ENCODE assay signal across 10 mouse cellular contexts in the genomic region with DNA sequence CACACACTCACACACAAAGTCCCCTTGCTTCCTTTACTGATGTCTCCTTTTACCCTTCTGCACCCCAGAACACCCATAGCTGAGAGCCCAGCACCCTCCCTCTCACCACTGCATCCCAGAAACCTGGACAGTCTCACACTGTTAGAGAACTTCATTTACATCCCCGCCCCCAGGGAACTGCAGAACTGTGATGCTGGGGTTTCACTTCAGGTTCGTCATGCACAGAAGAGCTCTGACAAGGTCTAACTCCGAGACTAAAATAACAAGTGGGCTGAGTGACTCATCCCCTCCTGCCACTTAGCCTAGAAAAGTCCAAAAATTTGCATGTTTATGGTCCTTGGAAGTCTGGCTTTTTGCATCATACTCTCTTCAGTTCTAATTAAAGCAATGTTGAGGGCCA. TPM values are rescaled to one million over a fixed set of nuclear protein-coding genes. Genes with fewer than 3 reads are reported as not detected.
DNase-seq lines count a peak whose midpoint lies in the region; ATAC-seq lines count a peak whose summit lies in the region.
"Had no signal": no experiment of that assay in that cellular context is flagged by ENCODE, and none has a peak within 500 bp of the region (broad histone marks: within the 10 kb centered on the region; RNA-seq: fewer than 3 reads in every experiment).

No protein-coding gene starts in this region.

- peak; percentile 33 for ATAC-seq in megakaryocyte progenitor cell, adult 5-6 weeks (replicated peaks; ENCODE audit: poor library complexity)
- ATAC-seq: hindbrain, postnatal 0 days had no signal

- peak; percentile 12 for DNase-seq in kidney, adult 11 months
- DNase-seq in kidney, adult 18-20 months: no peak
- DNase-seq in B cell, adult 2 months: peak; percentile 88 to 92
- DNase-seq in adrenal gland, postnatal 36 days: peak; percentile 71 to 73
- DNase-seq in ovary, postnatal 36 days (ENCODE audit: low spot score): no peak
- no peak for DNase-seq in gastrocnemius, postnatal 4 days (ENCODE audit: low spot score in 2 of 2)
- no peak for DNase-seq in urinary bladder, postnatal 36 days (ENCODE audit: low spot score in 2 of 2)
- DNase-seq: liver, embryonic 13.5 days had no signal

RNA-seq across cellular contexts. Expression of gene Fem1a, which starts 9.7 kb away (rescaled TPM):
- 10 to 100 TPM; 28.7 to 30.8 TPM for total RNA-seq in adrenal gland, postnatal 36 days (2021)
- total RNA-seq in megakaryocyte progenitor cell, adult 5-6 weeks (2015): 15.3 and 15.9 TPM in 2 replicates
- 20.7 and 23.4 TPM in 2 replicates for total RNA-seq in megakaryocyte progenitor cell, adult 5-6 weeks (2017)
- 10 to 100 TPM; 98.3 to 99.9 TPM for total RNA-seq in gastrocnemius, postnatal 4 days (2021)

RNA-seq across cellular contexts. Expression of gene Ticam1, which starts 10.3 kb away (rescaled TPM):
- total RNA-seq in adrenal gland, postnatal 36 days (2021): 10 to 100 TPM; 21.1 to 23.1 TPM
- total RNA-seq in megakaryocyte progenitor cell, adult 5-6 weeks (2015): 9.0 and 11.4 TPM in 2 replicates
- 3.0 and 4.1 TPM in 2 replicates for total RNA-seq in megakaryocyte progenitor cell, adult 5-6 weeks (2017)
- total RNA-seq in gastrocnemius, postnatal 4 days (2021): 1 to 10 TPM; 8.5 to 8.9 TPM

RNA-seq across cellular contexts. Expression of gene Plin3, which starts 26.4 kb away (rescaled TPM):
- total RNA-seq in adrenal gland, postnatal 36 days (2021): 100 to 1,000 TPM in 1 of 2 experiments, 10 to 100 TPM in 1; 51.4 to 106 TPM
- total RNA-seq in megakaryocyte progenitor cell, adult 5-6 weeks (2015): 7.3 and 8.1 TPM in 2 replicates
- total RNA-seq in megakaryocyte progenitor cell, adult 5-6 weeks (2017): 28.1 TPM in 2 replicates
- 10 to 100 TPM; 59.0 to 60.6 TPM for total RNA-seq in gastrocnemius, postnatal 4 days (2021)

RNA-seq across cellular contexts. Expression of gene Arrdc5, which starts 33.8 kb away (rescaled TPM):
- total RNA-seq in adrenal gland, postnatal 36 days (2021): not detected
- total RNA-seq in megakaryocyte progenitor cell, adult 5-6 weeks (2015): not detected in 2 replicates
- not detected in 2 replicates for total RNA-seq in megakaryocyte progenitor cell, adult 5-6 weeks (2017)
- not detected for total RNA-seq in gastrocnemius, postnatal 4 days (2021)
- total RNA-seq: hindbrain, postnatal 0 days had no signal

RNA-seq across cellular contexts. Expression of gene Uhrf1, which starts 36.9 kb away (rescaled TPM):
- total RNA-seq in adrenal gland, postnatal 36 days (2021): 1 to 10 TPM; 5.9 to 9.4 TPM
- 67.8 and 80.7 TPM in 2 replicates for total RNA-seq in megakaryocyte progenitor cell, adult 5-6 weeks (2015)
- 151 and 160 TPM in 2 replicates for total RNA-seq in megakaryocyte progenitor cell, adult 5-6 weeks (2017)
- total RNA-seq in gastrocnemius, postnatal 4 days (2021): 10 to 100 TPM; 39.7 to 41.6 TPM

Comparison
In these comparisons a context has a peak if more than half of its experiments do, and no peak if none do; other contexts are left out.
1. DNase-seq: peak in kidney, adult 11 months (single experiment), B cell, adult 2 months (2 of 2) and adrenal gland, postnatal 36 days (2 of 2); none in kidney, adult 18-20 months (single experiment), ovary, postnatal 36 days (single experiment), gastrocnemius, postnatal 4 days (0 of 2) and urinary bladder, postnatal 36 days (0 of 2).